Mouse (Mus musculus) CH12F3 (cell line): Measurements from ENCODE around the gene BC028528.
"Not testable (repeated sequence)": the region's sequence is repeated elsewhere in the genome, so short reads cannot be mapped to it uniquely, and the experiment has no call there.

Experiments
- in situ Hi-C: fragments of 300-500 bp; cut with MboI; formaldehyde crosslinking; loops from 2 replicates; pipeline ENCODE4 v1.14.3; 2020; ENCODE audit warnings: low sequenced_read_pairs

The BC028528 gene

GRCm38 (mm10) chr3:95891211-95892065 is at the start of gene BC028528:
Gene BC028528, minus strand, starts transcription at chr3:95892005.
- in situ Hi-C loops, result no loop called here

DNA sequence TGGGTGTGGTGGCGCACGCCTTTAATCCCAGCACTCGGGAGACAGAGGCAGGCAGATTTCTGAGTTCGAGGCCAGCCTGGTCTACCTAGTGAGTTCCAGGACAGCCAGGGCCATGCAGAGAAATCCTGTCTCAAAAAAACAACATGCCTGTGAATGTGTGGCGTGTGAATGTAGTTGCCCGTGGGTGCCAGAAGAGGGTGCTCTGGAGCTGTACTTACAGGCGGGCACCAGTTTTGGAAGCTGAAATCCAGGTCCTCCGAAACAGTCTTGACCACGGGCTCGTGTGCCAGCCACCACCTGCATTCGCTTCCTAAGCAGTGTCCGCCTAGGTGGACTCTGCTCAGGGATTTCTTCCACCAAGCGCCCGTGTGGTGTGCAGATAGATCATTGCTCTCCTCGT is 47.0 kb upstream of the BC028528 start:
- in situ Hi-C loops, result no loop called here

- in situ Hi-C loops, result no loop called here
These were observed 46.4 kb upstream of the BC028528 start for GRCm38 (mm10) chr3:95938217-95938616.

DNA sequence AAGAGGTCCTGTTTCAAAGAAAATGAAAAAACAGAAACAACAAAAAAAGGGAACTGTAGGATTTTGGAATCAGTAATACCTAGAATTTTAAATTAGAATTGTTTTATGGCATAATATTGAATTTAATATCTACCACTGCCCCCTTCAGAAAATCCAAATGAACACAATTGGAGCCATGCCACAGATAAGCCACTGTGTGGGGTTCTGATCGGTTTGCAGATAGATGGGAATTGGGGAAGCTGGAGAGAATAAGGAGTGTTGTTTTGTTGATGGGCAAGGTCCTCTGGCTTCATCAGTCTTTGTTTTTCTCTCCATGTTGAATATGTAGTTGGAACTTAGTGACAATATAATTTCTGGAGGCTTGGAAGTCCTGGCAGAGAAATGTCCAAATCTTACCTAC is 42.6 kb upstream of the BC028528 start:
- in situ Hi-C loops, result no loop called here

DNA sequence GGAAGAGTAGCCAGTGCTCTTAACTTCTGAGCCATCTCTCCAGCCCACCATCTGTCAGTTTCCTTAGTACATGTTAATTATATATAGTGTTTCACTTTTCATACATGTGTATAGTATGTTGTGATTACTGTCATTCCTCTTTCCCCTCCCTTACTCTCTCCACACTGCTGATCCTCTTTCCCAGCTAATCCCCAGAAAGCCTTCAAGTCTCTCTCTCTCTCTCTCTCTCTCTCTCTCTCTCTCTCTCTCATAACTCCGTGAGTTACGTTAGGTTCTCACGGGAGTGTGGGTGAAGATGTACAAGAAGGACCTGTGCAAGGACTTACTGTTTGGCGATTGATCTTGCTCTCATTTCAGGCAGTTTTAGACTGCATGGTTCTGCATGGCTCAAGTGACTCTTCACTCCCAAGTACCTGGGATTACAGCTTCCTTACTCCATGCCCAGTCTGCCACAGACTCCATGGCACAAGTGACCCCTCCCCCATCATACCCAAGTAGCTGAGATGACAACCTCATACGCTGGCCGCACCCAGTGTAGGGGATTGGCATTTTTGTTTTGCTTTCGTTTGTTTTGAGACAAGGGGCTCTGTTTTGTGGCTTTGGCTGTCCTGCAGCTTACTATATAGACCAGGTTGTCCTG is 41.4 kb upstream of the BC028528 start:
- in situ Hi-C loops, result no loop called here

- in situ Hi-C loops, result no loop called here
These were observed 40.8 kb upstream of the BC028528 start for GRCm38 (mm10) chr3:95932566-95932965.

GRCm38 (mm10) chr3:95932157-95932556 is 40.4 kb upstream of the BC028528 start:
- in situ Hi-C loops, result no loop called here

- in situ Hi-C loops, result no loop called here
These were observed 39.7 kb upstream of the BC028528 start for GRCm38 (mm10) chr3:95931471-95931870.

DNA sequence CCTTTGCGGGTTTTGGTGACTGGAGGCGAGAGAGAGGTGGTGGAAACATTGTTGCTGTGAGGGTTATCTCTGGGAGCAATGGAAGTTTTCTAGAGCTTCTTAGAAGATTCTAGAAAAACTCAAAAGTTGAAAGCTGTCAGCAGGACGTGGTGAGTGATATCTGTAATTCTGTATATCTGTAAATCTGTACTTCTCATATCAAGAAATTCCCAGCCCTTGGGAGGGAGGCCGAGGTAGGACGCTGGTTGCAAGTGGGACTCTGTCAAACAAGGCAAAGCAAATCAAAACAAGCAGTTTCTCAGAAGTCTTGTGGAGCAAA is 38.6 kb upstream of the BC028528 start:
- in situ Hi-C loops, result no loop called here

DNA sequence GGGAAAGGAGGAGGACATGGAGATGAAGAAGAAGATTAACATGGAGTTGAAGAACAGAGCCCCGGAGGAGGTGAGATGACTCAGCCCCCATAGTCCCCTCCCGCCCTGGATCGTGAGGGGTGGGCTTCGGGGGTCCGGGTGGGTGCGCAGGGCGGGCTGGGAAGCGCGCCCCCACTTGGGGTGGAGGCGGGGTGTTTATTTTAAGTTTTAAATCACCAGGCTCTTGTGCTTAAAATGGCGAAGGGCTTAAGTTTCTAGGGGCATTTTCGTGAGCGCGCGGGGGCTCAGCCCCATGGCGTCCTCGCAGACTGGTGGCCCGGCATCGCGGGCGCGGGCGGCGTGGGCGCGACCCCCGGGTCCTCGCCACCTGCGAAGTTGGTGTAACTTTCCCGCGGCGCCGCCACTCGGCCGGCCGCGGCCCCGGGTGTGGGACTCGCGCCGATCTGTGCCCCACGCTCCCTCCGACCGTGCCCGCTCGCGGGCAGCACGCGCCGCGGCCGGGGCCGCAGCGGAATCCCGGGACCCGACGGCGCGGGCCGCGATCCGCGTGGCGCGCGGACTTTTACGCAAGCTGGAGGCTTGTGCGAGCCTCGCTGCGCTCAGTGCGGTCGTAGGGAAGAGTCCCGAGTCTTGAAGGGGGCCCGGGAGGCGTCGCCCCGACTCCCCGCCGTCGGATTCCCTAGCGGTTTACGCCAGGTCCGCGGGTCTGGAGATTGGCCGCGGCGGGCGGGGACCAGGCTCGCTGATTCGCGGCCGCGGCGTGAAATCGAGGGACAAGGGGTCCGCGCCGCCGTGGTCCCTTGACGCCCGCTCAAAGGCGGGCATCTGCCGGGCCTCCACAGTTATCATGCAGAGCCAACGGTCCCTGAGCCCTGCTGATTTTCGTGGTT is 38.0 kb upstream of the BC028528 start:
- in situ Hi-C loops, result no loop called here

- in situ Hi-C loops, result no loop called here
These were observed 37.1 kb upstream of the BC028528 start, which contains the start of gene Anp32e for GRCm38 (mm10) chr3:95928658-95929503. Gene Anp32e, plus strand, starts transcription at chr3:95929246.

DNA sequence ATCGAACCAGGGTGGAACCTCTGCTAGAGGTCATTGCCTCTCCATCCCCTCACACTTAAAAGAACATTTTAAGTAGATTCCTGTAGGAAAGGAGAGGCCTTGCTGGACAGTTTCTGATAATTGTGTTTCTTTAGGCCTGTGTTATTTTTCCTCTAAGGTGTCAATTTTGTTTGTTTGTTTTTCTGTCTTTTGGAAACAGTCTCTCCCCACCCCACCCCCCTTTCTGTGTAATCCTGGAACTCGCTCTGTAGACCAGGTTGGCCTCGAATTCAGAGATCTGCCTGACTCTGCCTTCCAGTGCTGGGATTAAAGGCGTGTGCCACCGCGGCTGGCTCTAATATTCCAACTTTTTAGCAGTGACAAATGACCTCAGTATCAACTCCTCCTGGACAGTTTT is 36.5 kb upstream of the BC028528 start:
- in situ Hi-C loops, result no loop called here

- in situ Hi-C loops, result no loop called here
These were observed 33.3 kb upstream of the BC028528 start for GRCm38 (mm10) chr3:95925087-95925486.

DNA sequence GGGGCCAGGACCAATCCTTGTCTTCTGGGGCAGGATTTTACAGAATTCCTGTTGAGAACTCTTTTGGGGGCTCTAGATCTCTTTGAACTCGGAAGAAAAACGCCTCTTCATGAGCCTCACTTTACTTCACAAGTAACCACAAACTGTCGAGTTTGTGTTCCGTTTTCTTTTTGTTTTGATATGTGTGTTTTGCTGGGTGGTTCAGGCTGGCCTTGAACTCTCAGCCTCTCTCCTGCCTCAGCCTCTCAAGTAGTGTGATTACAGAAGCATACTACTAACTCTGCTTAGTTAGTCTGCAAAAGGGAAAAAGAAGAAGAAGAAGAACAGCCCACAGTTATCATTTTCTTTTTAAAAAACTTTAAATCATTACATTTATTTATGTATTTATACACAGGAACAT is 32.4 kb upstream of the BC028528 start:
- in situ Hi-C loops, result no loop called here

DNA sequence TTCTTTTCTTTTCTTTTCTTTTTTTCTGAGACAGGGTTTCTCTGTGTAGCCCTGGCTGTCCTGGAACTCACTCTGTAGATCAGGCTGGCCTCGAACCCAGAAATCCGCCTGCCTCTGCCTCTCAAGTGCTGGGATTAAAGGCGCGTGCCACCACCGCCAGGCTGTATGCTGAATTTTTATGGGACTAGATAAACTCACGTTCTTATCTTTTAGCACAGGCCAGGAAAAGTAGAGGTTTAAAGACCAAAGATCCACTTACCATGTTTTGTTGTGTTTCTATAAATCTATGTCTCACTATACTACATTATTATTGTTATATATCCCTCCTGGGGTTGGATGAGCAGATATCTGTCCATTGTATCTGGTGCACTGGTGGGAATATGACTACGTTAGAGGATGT is 31.6 kb upstream of the BC028528 start:
- in situ Hi-C loops, result not testable (repeated sequence)

DNA sequence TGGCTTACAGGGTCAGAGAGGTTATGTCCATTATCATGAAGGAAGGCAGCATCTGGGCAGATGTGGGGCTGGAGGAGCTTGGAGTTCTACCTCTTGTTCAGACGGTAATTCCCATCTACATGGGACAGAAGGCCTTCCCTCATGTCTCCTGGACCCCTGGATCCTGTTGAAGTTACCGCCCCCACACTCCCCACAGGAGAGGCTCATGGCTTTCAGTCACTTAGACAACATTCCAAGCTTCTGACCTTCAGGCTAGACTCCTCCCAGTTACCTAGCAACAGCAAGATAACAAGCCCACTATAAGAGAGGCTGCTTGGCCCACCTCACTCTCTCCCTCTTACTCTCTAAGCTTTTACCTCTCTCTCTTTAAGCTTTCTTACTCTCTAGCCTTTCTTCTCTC is 28.7 kb upstream of the BC028528 start:
- in situ Hi-C loops, result not testable (repeated sequence)

DNA sequence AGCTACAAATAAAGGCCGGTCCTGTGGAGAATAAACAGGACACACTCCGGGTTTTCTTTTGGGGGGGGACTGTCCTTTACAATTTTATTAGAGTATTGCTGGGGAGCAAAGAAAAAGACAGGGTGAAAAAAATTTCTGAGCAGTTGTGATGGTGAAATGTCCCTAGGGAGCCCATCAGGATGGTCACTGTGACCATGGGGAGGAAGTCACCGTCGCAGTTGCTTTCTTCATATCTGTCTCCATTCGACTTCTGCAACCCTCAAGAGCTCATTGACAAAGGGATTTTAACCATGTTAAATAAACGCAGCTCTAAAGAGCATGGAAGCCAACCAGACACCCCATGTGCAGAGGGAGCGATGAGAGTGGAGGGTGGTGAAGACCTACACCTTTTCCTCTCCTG is 25.0 kb upstream of the BC028528 start:
- in situ Hi-C loops, result no loop called here

- in situ Hi-C loops, result no loop called here
These were observed 22.9 kb upstream of the BC028528 start for GRCm38 (mm10) chr3:95914706-95915105.

GRCm38 (mm10) chr3:95907613-95908012 is 15.8 kb upstream of the BC028528 start:
- in situ Hi-C loops, result no loop called here

- in situ Hi-C loops, result no loop called here
These were observed 15.1 kb upstream of the BC028528 start for GRCm38 (mm10) chr3:95906860-95907259.
